Mouse (Mus musculus): ENCODE results near the gene Lcn3.
"Not testable (repeated sequence)": the region's sequence is repeated elsewhere in the genome, so short reads cannot be mapped to it uniquely, and the experiment has no call there.

Lcn3 gene

GRCm38 (mm10) chr2:25765269-25765668 lies at the start of gene Lcn3:
TSS of gene Lcn3 (plus strand) at chr2:25765569.
- DNase-seq, result no peak

GRCm38 (mm10) chr2:25717222-25717621 lies 48.1 kb upstream of the Lcn3 start:
- no peak for DNase-seq

- DNase-seq, result no peak
These were observed 32.0 kb upstream of the Lcn3 start for GRCm38 (mm10) chr2:25733199-25733930.

GRCm38 (mm10) chr2:25736709-25737108 lies 28.7 kb upstream of the Lcn3 start, which contains the start of gene Obp2b:
TSS of gene Obp2b (plus strand) at chr2:25737009.
- DNase-seq, result not testable (repeated sequence)

GRCm38 (mm10) chr2:25741671-25742070 lies 23.7 kb upstream of the Lcn3 start:
- DNase-seq, result no peak

- DNase-seq, result no peak
These were observed 11.2 kb upstream of the Lcn3 start for GRCm38 (mm10) chr2:25754201-25754600.

- DNase-seq, result no peak
These were observed 7.2 kb upstream of the Lcn3 start for GRCm38 (mm10) chr2:25758064-25758625.

- no peak for DNase-seq
These were observed 2.4 kb downstream of the Lcn3 start for GRCm38 (mm10) chr2:25767764-25768163.

- DNase-seq, result no peak
These were observed 8.1 kb downstream of the Lcn3 start for GRCm38 (mm10) chr2:25773507-25773906.

- no peak for DNase-seq
These were observed 9.3 kb downstream of the Lcn3 start for GRCm38 (mm10) chr2:25774640-25775039.

GRCm38 (mm10) chr2:25775991-25776390 lies 10.6 kb downstream of the Lcn3 start:
- no peak for DNase-seq

- DNase-seq, result no peak
These were observed 11.3 kb downstream of the Lcn3 start, which contains the start of gene Lcn11 for GRCm38 (mm10) chr2:25776717-25777116. TSS of gene Lcn11 (plus strand) at chr2:25777017.

GRCm38 (mm10) chr2:25779076-25779475 lies 13.7 kb downstream of the Lcn3 start:
- DNase-seq, result no peak

- DNase-seq, result peak; percentile 17
These were observed 15.6 kb downstream of the Lcn3 start for GRCm38 (mm10) chr2:25780921-25781320.

- DNase-seq, result no peak
These were observed 16.6 kb downstream of the Lcn3 start, which contains the start of gene Gm13539 for GRCm38 (mm10) chr2:25781957-25782356. TSS of gene Gm13539 (plus strand) at chr2:25782257.

GRCm38 (mm10) chr2:25785573-25786322 lies 20.4 kb downstream of the Lcn3 start:
- no peak for DNase-seq

GRCm38 (mm10) chr2:25789092-25789491 lies 23.7 kb downstream of the Lcn3 start:
- DNase-seq, result no peak

GRCm38 (mm10) chr2:25797635-25798034 lies 32.3 kb downstream of the Lcn3 start:
- no peak for DNase-seq

- DNase-seq, result no peak
These were observed 32.7 kb downstream of the Lcn3 start for GRCm38 (mm10) chr2:25798065-25798464.

- DNase-seq, result no peak
These were observed 46.3 kb downstream of the Lcn3 start for GRCm38 (mm10) chr2:25811711-25812110.

GRCm38 (mm10) chr2:25813364-25813763 lies 48.0 kb downstream of the Lcn3 start:
- DNase-seq, result no peak

GRCm38 (mm10) chr2:25815748-25816147 lies 50.4 kb downstream of the Lcn3 start, which contains the start of gene Glt6d1:
TSS of gene Glt6d1 (minus strand) at chr2:25815848.
- not testable (repeated sequence) for DNase-seq
